Mouse (Mus musculus) embryonic facial prominence, embryonic 11.5 days (tissue): ENCODE results near the gene Nxf3. TPM values are rescaled to one million over a fixed set of nuclear protein-coding genes. Genes with fewer than 3 reads are reported as not detected.
"Not testable (repeated sequence)": the region's sequence is repeated elsewhere in the genome, so short reads cannot be mapped to it uniquely, and the experiment has no call there.

Source experiments
- ATAC-seq: fragments of 200-750 bp; cut with Nextera tagmentation; replicated peaks from 2 replicates; pipeline ENCODE4 v1.8.0; 2017; ENCODE audit warnings: low read depth; ENCODE audit not compliant: insufficient number of reproducible peaks, low FRiP score, low TSS enrichment
- DNase-seq: peaks from one replicate; pipeline ENCODE4 v3.0.0-alpha.2; 2015; ENCODE audit warnings: low spot score
- H3K27ac ChIP-seq: fragments of 300-500 bp; sonication (generic); replicated peaks from 2 replicates; pipeline ENCODE4 v1.5.1; 2014; ENCODE audit warnings: mild to moderate bottlenecking, low read depth, low read length, control low read depth
- H3K27me3 ChIP-seq: fragments of 300-500 bp; sonication (generic); 2 replicates; pipeline ENCODE4 v1.6.1; 2014; ENCODE audit warnings: mild to moderate bottlenecking, low read length, moderate library complexity, mixed read lengths; ENCODE audit not compliant: control insufficient read depth, insufficient read depth
- H3K36me3 ChIP-seq: fragments of 300-500 bp; sonication (generic); replicated peaks from 2 replicates; pipeline ENCODE4 v1.6.1; 2014; ENCODE audit warnings: low read depth, mild to moderate bottlenecking, low read length, moderate library complexity, mixed read lengths; ENCODE audit not compliant: control insufficient read depth, insufficient read depth
- H3K4me1 ChIP-seq: fragments of 300-500 bp; sonication (generic); 2 replicates; pipeline ENCODE4 v1.6.1; 2014; ENCODE audit warnings: low read length, mixed read lengths; ENCODE audit not compliant: control insufficient read depth, insufficient read depth
- H3K4me2 ChIP-seq: fragments of 300-500 bp; sonication (generic); 2 replicates; pipeline ENCODE4 v1.6.1; 2014; ENCODE audit warnings: low read depth, mild to moderate bottlenecking, control low read depth, low read length, moderate library complexity
- H3K4me3 ChIP-seq: fragments of 300-500 bp; sonication (generic); 2 replicates; pipeline ENCODE4 v1.5.1; 2014; ENCODE audit warnings: low read depth, low read length, control low read depth
- H3K9ac ChIP-seq: fragments of 300-500 bp; sonication (generic); replicated peaks from 2 replicates; pipeline ENCODE4 v1.6.1; 2014; ENCODE audit warnings: mild to moderate bottlenecking, control low read depth, low read length
- H3K9me3 ChIP-seq: fragments of 300-500 bp; sonication (generic); replicated peaks from 2 replicates; pipeline ENCODE4 v1.6.1; 2016; ENCODE audit warnings: mild to moderate bottlenecking, low read length, inconsistent platforms, mixed read lengths; ENCODE audit not compliant: control insufficient read depth
- WGBS: fragments of 180-500 bp; shearing (Covaris S2); extraction: QIAGEN DNeasy Blood & Tissue Kit; methylation state at CpG from one replicate; pipeline ENCODE4 v1.1.7; 2014; 5-methylcytosine and 5-hydroxymethylcytosine counted together
- polyA plus RNA-seq: library from polyadenylated mRNA; unstranded; fragments of >200 nt; fragmentation: Nextera tagmentation; extraction: Ambion mirVana; gene quantifications from 2 replicates; pipeline ENCODE4 v1.2.1, GENCODE M21; 2014

Nxf3 gene
- polyA plus RNA-seq, 1 experiment from 2014 or later = 0.07 TPM

GRCm38 (mm10) chrX:136032799-136033763 is 52.0 kb downstream of the Nxf3 start, which contains the start of gene Arxes1:
Gene Arxes1, plus strand, starts transcription at chrX:136033367.
- not testable (repeated sequence) for DNase-seq, H3K9me3 ChIP-seq, H3K4me1 ChIP-seq, H3K27ac ChIP-seq, H3K27me3 ChIP-seq, H3K9ac ChIP-seq, H3K36me3 ChIP-seq
- peak within 1 kb of the TSS; percentile 27 for H3K4me2 ChIP-seq
- peak; percentile 96 for ATAC-seq
- H3K4me3 ChIP-seq = peak within 1 kb of the TSS; percentile 18
- WGBS = 50% methylated on average over 1 of the region's 49 CpGs

- H3K4me2 ChIP-seq = no peak overlapping the region
- WGBS = 72% methylated on average over 1 of the region's 1 CpGs
- no peaks in the 10 kb centered on the region for H3K36me3 ChIP-seq
- DNase-seq (no peak), ATAC-seq (no peak)
- H3K27me3 ChIP-seq = no peaks in the 10 kb centered on the region
- no peak overlapping the region for H3K9ac ChIP-seq
- no peaks in the 10 kb centered on the region for H3K4me1 ChIP-seq
- no peak overlapping the region for H3K4me3 ChIP-seq
- no peak overlapping the region for H3K27ac ChIP-seq
- H3K9me3 ChIP-seq = no peaks in the 10 kb centered on the region
Observed at GRCm38 (mm10) chrX:136030331-136030730, 54.7 kb downstream of the Nxf3 start.

Other genes with a start within 250 kb of the Nxf3 start
- gene Gprasp2, start 246.2 kb downstream of the Nxf3 start, polyA plus RNA-seq = 35.2 and 35.4 TPM in 2 replicates
- 126 and 134 TPM in 2 replicates for gene Arxes2, start 91.4 kb downstream of the Nxf3 start, polyA plus RNA-seq
- 49.4 and 50.8 TPM in 2 replicates for gene Arxes1, start 51.9 kb downstream of the Nxf3 start, polyA plus RNA-seq
- gene Bex2, start 17.0 kb downstream of the Nxf3 start, polyA plus RNA-seq = 209 and 215 TPM in 2 replicates
- gene Bex4, start 53.7 kb upstream of the Nxf3 start, polyA plus RNA-seq = 93.9 and 103 TPM in 2 replicates
- gene Tceal8, start 87.1 kb upstream of the Nxf3 start, polyA plus RNA-seq = 268 and 299 TPM in 2 replicates
- gene Tceal5, start 118.6 kb upstream of the Nxf3 start, polyA plus RNA-seq = 2.4 and 3.1 TPM in 2 replicates
- gene Tceal7, start 129.5 kb upstream of the Nxf3 start, polyA plus RNA-seq = 1.9 and 2.6 TPM in 2 replicates
- gene Bex1, start 130.3 kb upstream of the Nxf3 start, polyA plus RNA-seq = 90.5 and 96.0 TPM in 2 replicates
- 678 and 760 TPM in 2 replicates for gene Tceal9, start 159.8 kb upstream of the Nxf3 start, polyA plus RNA-seq
- gene Bex3, start 185.0 kb upstream of the Nxf3 start, polyA plus RNA-seq = 720 and 723 TPM in 2 replicates